10 mouse cellular contexts compared by ENCODE assay signal in genomic region chr10:113027300-113027699, GRCm38 (mm10).
DNase-seq lines count a peak whose midpoint lies in the region; ATAC-seq and TF ChIP-seq lines count a peak whose summit lies in the region.
"Had no signal": no experiment of that assay in that cellular context is flagged by ENCODE, and none has a peak within 500 bp of the region (broad histone marks: within the 10 kb centered on the region; RNA-seq: fewer than 3 reads in every experiment).

No protein-coding gene starts in this region.

- ATAC-seq in CD4-positive, CD25-positive, alpha-beta regulatory T cell, adult 4 months: no peak

- H3K27ac ChIP-seq in layer of hippocampus, adult 2 months: no peak overlapping the region
- H3K27ac ChIP-seq: limb, embryonic 12.5 days had no signal

- H3K4me3 ChIP-seq in layer of hippocampus, adult 2 months: 0 out of 2 replicates have a peak overlapping the region, but pooled peaks have one; percentile 19
- H3K4me3 ChIP-seq: erythroblast, embryonic 14.5 days; limb, embryonic 12.5 days had no signal

- peak; percentile 86 for TF ChIP-seq CTCF in layer of hippocampus, adult 2 months (conservative IDR thresholded peaks at IDR 0.05)

- peak; percentile 4 for DNase-seq in CD4-positive, CD25-positive, alpha-beta regulatory T cell, adult 2 months (ENCODE audit: low read depth, low spot score)
- peak; percentile 8 to 44 for DNase-seq in layer of hippocampus, adult 2 months (ENCODE audit: low spot score in 2 of 2)
- DNase-seq in layer of hippocampus, adult 8-10 months (ENCODE audit: low spot score in 2 of 2): no peak
- DNase-seq in c-Kit-positive CD71-negative TER-119-negative erythroid progenitor cells, embryonic 14.5 days (ENCODE audit: low read depth): peak; percentile 16
- peak; percentile 2 to 57 for DNase-seq in layer of hippocampus, postnatal 14 days (ENCODE audit: low spot score in 2 of 2)
- no peak for DNase-seq in thymus, postnatal 4 days
- DNase-seq in urinary bladder, adult 2 months (ENCODE audit: low spot score): no peak

Comparison
In these comparisons a context has a peak if more than half of its experiments do, and no peak if none do; other contexts are left out.
1. DNase-seq: peak in CD4-positive, CD25-positive, alpha-beta regulatory T cell, adult 2 months (single experiment), layer of hippocampus, adult 2 months (2 of 2), c-Kit-positive CD71-negative TER-119-negative erythroid progenitor cells, embryonic 14.5 days (single experiment) and layer of hippocampus, postnatal 14 days (2 of 2); none in layer of hippocampus, adult 8-10 months (0 of 2), thymus, postnatal 4 days (single experiment) and urinary bladder, adult 2 months (single experiment).